In genomic region chr10:50901601-50902475, GRCm38 (mm10) we compare ENCODE assay signal across 15 mouse cellular contexts. TPM values are rescaled to one million over a fixed set of nuclear protein-coding genes. Genes with fewer than 3 reads are reported as not detected.
DNase-seq lines count a peak whose midpoint lies in the region; ATAC-seq lines count a peak whose summit lies in the region.
"Had no signal": no experiment of that assay in that cellular context is flagged by ENCODE, and none has a peak within 500 bp of the region (broad histone marks: within the 10 kb centered on the region; RNA-seq: fewer than 3 reads in every experiment).

No protein-coding gene starts in this region.

- H3K27ac ChIP-seq in kidney, embryonic 16.5 days (ENCODE audit: low read length), result peak overlapping the region; percentile 92
- H3K27ac ChIP-seq in forebrain, embryonic 14.5 days (ENCODE audit: low read depth, low read length), result no peak overlapping the region
- H3K27ac ChIP-seq: embryonic facial prominence, embryonic 13.5 days; heart, adult 2 months; liver, embryonic 14.5 days had no signal

- no peak for DNase-seq in kidney, adult 18-20 months
- peak; percentile 14 for DNase-seq in right cerebral cortex, postnatal 4 days
- no peak for DNase-seq in right cerebral cortex, adult 2 months (ENCODE audit: low spot score in 2 of 2)
- peak; percentile 58 for DNase-seq in forebrain, embryonic 14.5 days (ENCODE audit: low spot score)
- DNase-seq in heart, postnatal 36 days, result no peak
- DNase-seq in adrenal gland, postnatal 14 days, result no peak
- DNase-seq: cerebellum, adult 18-20 months; heart, adult 2 months had no signal

- no peaks in the 10 kb centered on the region for H3K36me3 ChIP-seq in kidney, embryonic 16.5 days (ENCODE audit: insufficient read depth, low read length)
- no peaks in the 10 kb centered on the region for H3K36me3 ChIP-seq in forebrain, embryonic 14.5 days (ENCODE audit: control insufficient read depth, insufficient read depth, low read length)
- H3K36me3 ChIP-seq: embryonic facial prominence, embryonic 13.5 days had no signal

- no peak for ATAC-seq in kidney, embryonic 16.5 days (ENCODE audit: low FRiP score, low TSS enrichment)
- ATAC-seq in forebrain, embryonic 14.5 days, result no peak

- WGBS in kidney, embryonic 16.5 days, result 3% methylated on average over 19 of the region's 19 CpGs
- under 1% methylated on average over 19 of the region's 19 CpGs for WGBS in forebrain, embryonic 14.5 days

- peak overlapping the region; percentile 52 for H3K9ac ChIP-seq in kidney, embryonic 16.5 days (replicated peaks; ENCODE audit: low read length)
- H3K9ac ChIP-seq in forebrain, embryonic 14.5 days (ENCODE audit: low read length), result no peak overlapping the region
- H3K9ac ChIP-seq: liver, embryonic 14.5 days had no signal

- no peaks in the 10 kb centered on the region for H3K9me3 ChIP-seq in kidney, embryonic 16.5 days (ENCODE audit: low read length)
- H3K9me3 ChIP-seq in forebrain, embryonic 14.5 days (replicated peaks; ENCODE audit: control insufficient read depth, low read length), result no peaks in the 10 kb centered on the region
- H3K9me3 ChIP-seq: embryonic facial prominence, embryonic 13.5 days had no signal

- peaks cover 14% of the 10 kb centered on the region; the same call in 1 of the 2 replicates for H3K4me1 ChIP-seq in kidney, embryonic 16.5 days (ENCODE audit: insufficient read depth, low read length)
- peaks cover 5% of the 10 kb centered on the region for H3K4me1 ChIP-seq in forebrain, embryonic 14.5 days (ENCODE audit: control insufficient read depth, insufficient read depth, low read length)

- intact Hi-C loops in heart, postnatal 36 days (cut with DNase I), result no loop called here

- H3K27me3 ChIP-seq in kidney, embryonic 16.5 days (ENCODE audit: insufficient read depth, low read length), result peaks cover 72% of the 10 kb centered on the region
- H3K27me3 ChIP-seq in forebrain, embryonic 14.5 days (replicated peaks; ENCODE audit: control insufficient read depth, insufficient read depth, low read length), result peaks cover 74% of the 10 kb centered on the region

- H3K4me3 ChIP-seq in kidney, embryonic 16.5 days (ENCODE audit: low read length), result peak overlapping the region; percentile 39
- H3K4me3 ChIP-seq in forebrain, embryonic 14.5 days (ENCODE audit: low read depth, low read length), result no peak overlapping the region
- H3K4me3 ChIP-seq: heart, adult 2 months had no signal

- H3K4me2 ChIP-seq in kidney, embryonic 16.5 days (replicated peaks; ENCODE audit: low read depth, low read length), result peak overlapping the region; percentile 52
- 0 out of 2 replicates have a peak overlapping the region, but pooled peaks have one; percentile 33 for H3K4me2 ChIP-seq in forebrain, embryonic 14.5 days (ENCODE audit: low read length)

RNA-seq across cellular contexts. Expression of gene Sim1, which starts 7.3 kb away (rescaled TPM):
- 10.1 and 10.6 TPM in 2 replicates for polyA plus RNA-seq in kidney, embryonic 16.5 days (2015; fragmentation: Nextera tagmentation; extraction: Ambion mirVana)
- 1.5 and 1.8 TPM in 2 replicates for polyA plus RNA-seq in forebrain, embryonic 14.5 days (2014; fragmentation: Nextera tagmentation; extraction: Ambion mirVana)
- not detected for total RNA-seq in heart, postnatal 36 days (2021)
- total RNA-seq in adrenal gland, postnatal 14 days (2021), result not detected in 2 replicates
- total RNA-seq: heart, adult 2 months; heart, postnatal 25 days; neutrophil, adult 5-6 weeks had no signal
- polyA plus RNA-seq: heart, adult 2 months; large intestine, adult 2 months; liver, embryonic 14.5 days; small intestine, adult 2 months had no signal

Comparison
In these comparisons a context has a peak if more than half of its experiments do, and no peak if none do; other contexts are left out.
1. DNase-seq: peak in right cerebral cortex, postnatal 4 days (single experiment) and forebrain, embryonic 14.5 days (single experiment); none in kidney, adult 18-20 months (single experiment), right cerebral cortex, adult 2 months (0 of 2), heart, postnatal 36 days (0 of 2) and adrenal gland, postnatal 14 days (single experiment).